Mouse (Mus musculus) heart, adult 2 months (tissue): Measurements from ENCODE around the gene Mcemp1.

ENCODE experiments used
- CTCF ChIP-seq: fragments of 200-600 bp; IDR thresholded peaks from 2 replicates; pipeline ENCODE4 v1.8.1; 2022; ENCODE audit warnings: antibody characterized with exemption, mild to moderate bottlenecking, moderate library complexity
- EP300 ChIP-seq: fragments of 200-500 bp; IDR thresholded peaks from 2 replicates; pipeline ENCODE4 v1.6.1; 2011; ENCODE audit warnings: low read depth, low read length, control low read depth; ENCODE audit not compliant: insufficient read depth
- POLR2A ChIP-seq: fragments of 200-500 bp; IDR thresholded peaks from 2 replicates; pipeline ENCODE4 v1.6.1; 2011; ENCODE audit warnings: mild to moderate bottlenecking, low read depth, low read length, control low read depth; ENCODE audit not compliant: insufficient read depth

- no peak for TF ChIP-seq CTCF
- TF ChIP-seq POLR2A = no peak
- no peak for TF ChIP-seq EP300
Measured at GRCm38 (mm10) chr8:3660889-3661288, 4.7 kb upstream of the Mcemp1 start.
